Mouse (Mus musculus): ENCODE data around the gene Scrn3.

The Scrn3 gene

GRCm38 (mm10) chr2:73280356-73281047, 31.9 kb upstream of the Scrn3 start:
- no peak for TF ChIP-seq GATA4 (IDR thresholded peaks at IDR 0.05; ENCODE audit: insufficient replicate concordance, low read length)

GRCm38 (mm10) chr2:73281048-73281661, 31.2 kb upstream of the Scrn3 start:
- TF ChIP-seq GATA4 (IDR thresholded peaks at IDR 0.05; ENCODE audit: insufficient replicate concordance, low read length): no peak

- TF ChIP-seq GATA4 (IDR thresholded peaks at IDR 0.05; ENCODE audit: insufficient replicate concordance, low read length): no peak
These were observed 30.7 kb upstream of the Scrn3 start for GRCm38 (mm10) chr2:73281707-73282106.

GRCm38 (mm10) chr2:73285630-73286029, 26.8 kb upstream of the Scrn3 start:
- no peak for TF ChIP-seq GATA4 (IDR thresholded peaks at IDR 0.05; ENCODE audit: insufficient replicate concordance, low read length)

- TF ChIP-seq GATA4 (IDR thresholded peaks at IDR 0.05; ENCODE audit: insufficient replicate concordance, low read length): no peak
These were observed 21.3 kb upstream of the Scrn3 start for GRCm38 (mm10) chr2:73291130-73291529.

GRCm38 (mm10) chr2:73295023-73295422, 17.4 kb upstream of the Scrn3 start:
- no peak for TF ChIP-seq GATA4 (IDR thresholded peaks at IDR 0.05; ENCODE audit: insufficient replicate concordance, low read length)

GRCm38 (mm10) chr2:73298154-73298553, 14.2 kb upstream of the Scrn3 start:
- no peak for TF ChIP-seq GATA4 (IDR thresholded peaks at IDR 0.05; ENCODE audit: insufficient replicate concordance, low read length)

- TF ChIP-seq GATA4 (IDR thresholded peaks at IDR 0.05; ENCODE audit: insufficient replicate concordance, low read length): no peak
These were observed 13.6 kb upstream of the Scrn3 start for GRCm38 (mm10) chr2:73298841-73299240.

- TF ChIP-seq GATA4 (IDR thresholded peaks at IDR 0.05; ENCODE audit: insufficient replicate concordance, low read length): no peak
These were observed 10.4 kb upstream of the Scrn3 start for GRCm38 (mm10) chr2:73301979-73302378.

GRCm38 (mm10) chr2:73302722-73303121, 9.7 kb upstream of the Scrn3 start:
- no peak for TF ChIP-seq GATA4 (IDR thresholded peaks at IDR 0.05; ENCODE audit: insufficient replicate concordance, low read length)

GRCm38 (mm10) chr2:73304506-73304905, 7.9 kb upstream of the Scrn3 start:
- no peak for TF ChIP-seq GATA4 (IDR thresholded peaks at IDR 0.05; ENCODE audit: insufficient replicate concordance, low read length)

GRCm38 (mm10) chr2:73306006-73306405, 6.4 kb upstream of the Scrn3 start:
- no peak for TF ChIP-seq GATA4 (IDR thresholded peaks at IDR 0.05; ENCODE audit: insufficient replicate concordance, low read length)

- TF ChIP-seq GATA4 (IDR thresholded peaks at IDR 0.05; ENCODE audit: insufficient replicate concordance, low read length): no peak
These were observed 708 bp downstream of the Scrn3 start for GRCm38 (mm10) chr2:73313117-73313501.

- TF ChIP-seq GATA4 (IDR thresholded peaks at IDR 0.05; ENCODE audit: insufficient replicate concordance, low read length): no peak
These were observed 1.9 kb downstream of the Scrn3 start for GRCm38 (mm10) chr2:73314311-73314710.

- no peak for TF ChIP-seq GATA4 (IDR thresholded peaks at IDR 0.05; ENCODE audit: insufficient replicate concordance, low read length)
These were observed 5.0 kb downstream of the Scrn3 start for GRCm38 (mm10) chr2:73317426-73317825.

GRCm38 (mm10) chr2:73319218-73319617, 6.8 kb downstream of the Scrn3 start:
- no peak for TF ChIP-seq GATA4 (IDR thresholded peaks at IDR 0.05; ENCODE audit: insufficient replicate concordance, low read length)

GRCm38 (mm10) chr2:73322991-73323390, 10.6 kb downstream of the Scrn3 start:
- no peak for TF ChIP-seq GATA4 (IDR thresholded peaks at IDR 0.05; ENCODE audit: insufficient replicate concordance, low read length)
